Mouse (Mus musculus): Measurements from ENCODE around the gene Gramd1b. TPM values are rescaled to one million over a fixed set of nuclear protein-coding genes. Genes with fewer than 3 reads are reported as not detected.

Gene Gramd1b
- total and polyA plus RNA-seq, 2 experiments from 2014 or later, result 16.7 to 57.2 TPM

- Histone ChIP-seq H3K36me3 (ENCODE audit: insufficient read depth, low read length) (peaks cover 88% of the 10 kb centered on the region), H3K27me3 (ENCODE audit: insufficient read depth, low read length) (no peaks in the 10 kb centered on the region), H3K27ac (no peak overlapping the region), H3K9ac (replicated peaks; ENCODE audit: low read length) (no peak overlapping the region), H3K4me1 (ENCODE audit: insufficient read depth, low read length) (no peaks in the 10 kb centered on the region), H3K4me2 (ENCODE audit: low read depth, low read length) (no peak overlapping the region), H3K4me3 (ENCODE audit: low read length) (no peak overlapping the region), H3K9me3 (ENCODE audit: low read length) (no peaks in the 10 kb centered on the region)
- ATAC-seq (no peak), DNase-seq (ENCODE audit: low spot score) (no peak)
- no peak for TF ChIP-seq CTCF (IDR thresholded peaks at IDR 0.05; ENCODE audit: low read depth)
- WGBS, result 89% methylated on average over 5 of the region's 5 CpGs
These were observed 229.7 kb downstream of the Gramd1b start for GRCm38 (mm10) chr9:40301475-40301874.

GRCm38 (mm10) chr9:40300018-40300989 lies 230.9 kb downstream of the Gramd1b start:
- no peaks in the 10 kb centered on the region for H3K27me3 ChIP-seq (ENCODE audit: insufficient read depth, low read length)
- ATAC-seq (no peak), DNase-seq (ENCODE audit: low spot score) (no peak)
- no peak overlapping the region for H3K27ac ChIP-seq
- TF ChIP-seq CTCF (IDR thresholded peaks at IDR 0.05; ENCODE audit: low read depth), result no peak
- no peaks in the 10 kb centered on the region for H3K9me3 ChIP-seq (ENCODE audit: low read length)
- H3K36me3 ChIP-seq (ENCODE audit: insufficient read depth, low read length), result peaks cover 82% of the 10 kb centered on the region
- H3K4me2 ChIP-seq (ENCODE audit: low read depth, low read length), result no peak overlapping the region
- H3K4me1 ChIP-seq (ENCODE audit: insufficient read depth, low read length), result no peaks in the 10 kb centered on the region
- H3K4me3 ChIP-seq (ENCODE audit: low read length), result no peak overlapping the region
- no peak overlapping the region for H3K9ac ChIP-seq (replicated peaks; ENCODE audit: low read length)
- WGBS, result 91% methylated on average over 15 of the region's 15 CpGs

GRCm38 (mm10) chr9:40299323-40299722 lies 231.9 kb downstream of the Gramd1b start:
- Histone ChIP-seq H3K36me3 (ENCODE audit: insufficient read depth, low read length) (peaks cover 72% of the 10 kb centered on the region), H3K27ac (no peak overlapping the region), H3K27me3 (ENCODE audit: insufficient read depth, low read length) (no peaks in the 10 kb centered on the region), H3K4me2 (ENCODE audit: low read depth, low read length) (no peak overlapping the region), H3K9ac (replicated peaks; ENCODE audit: low read length) (no peak overlapping the region), H3K9me3 (ENCODE audit: low read length) (no peaks in the 10 kb centered on the region), H3K4me3 (ENCODE audit: low read length) (no peak overlapping the region), H3K4me1 (ENCODE audit: insufficient read depth, low read length) (no peaks in the 10 kb centered on the region)
- DNase-seq (ENCODE audit: low spot score) (no peak), ATAC-seq (no peak)
- WGBS, result 96% methylated on average over 7 of the region's 7 CpGs
- TF ChIP-seq CTCF (IDR thresholded peaks at IDR 0.05; ENCODE audit: low read depth), result no peak

- H3K9me3 ChIP-seq (ENCODE audit: low read length), result no peaks in the 10 kb centered on the region
- TF ChIP-seq CTCF (IDR thresholded peaks at IDR 0.05; ENCODE audit: low read depth), result no peak
These were observed 233.2 kb downstream of the Gramd1b start for GRCm38 (mm10) chr9:40297969-40298368.

GRCm38 (mm10) chr9:40296251-40296650 lies 234.9 kb downstream of the Gramd1b start:
- Histone ChIP-seq H3K4me2 (ENCODE audit: low read depth, low read length) (no peak overlapping the region), H3K4me1 (ENCODE audit: insufficient read depth, low read length) (no peaks in the 10 kb centered on the region), H3K9ac (replicated peaks; ENCODE audit: low read length) (no peak overlapping the region), H3K9me3 (ENCODE audit: low read length) (no peaks in the 10 kb centered on the region), H3K27me3 (ENCODE audit: insufficient read depth, low read length) (no peaks in the 10 kb centered on the region), H3K36me3 (ENCODE audit: insufficient read depth, low read length) (peaks cover 53% of the 10 kb centered on the region), H3K4me3 (ENCODE audit: low read length) (no peak overlapping the region), H3K27ac (no peak overlapping the region)
- ATAC-seq, result no peak
- 92% methylated on average over 5 of the region's 5 CpGs for WGBS
- peak; percentile 30 for DNase-seq (ENCODE audit: low spot score)
- no peak for TF ChIP-seq CTCF (IDR thresholded peaks at IDR 0.05; ENCODE audit: low read depth)

More at GRCm38 (mm10) chr9:40297969-40298368, 233.2 kb downstream of the Gramd1b start:
- DNase-seq (ENCODE audit: low spot score), result no peak
- no peak overlapping the region for H3K4me2 ChIP-seq (ENCODE audit: low read depth, low read length)
- H3K36me3 ChIP-seq (ENCODE audit: insufficient read depth, low read length), result peaks cover 68% of the 10 kb centered on the region
- H3K9ac ChIP-seq (replicated peaks; ENCODE audit: low read length), result no peak overlapping the region
- 94% methylated on average over 9 of the region's 9 CpGs for WGBS
- no peak overlapping the region for H3K4me3 ChIP-seq (ENCODE audit: low read length)
- H3K4me1 ChIP-seq (ENCODE audit: insufficient read depth, low read length), result no peaks in the 10 kb centered on the region
- H3K27ac ChIP-seq, result no peak overlapping the region
- no peak for ATAC-seq
- H3K27me3 ChIP-seq (ENCODE audit: insufficient read depth, low read length), result no peaks in the 10 kb centered on the region

GRCm38 (mm10) chr9:40294866-40295265 lies 236.3 kb downstream of the Gramd1b start:
- 92% methylated on average over 1 of the region's 1 CpGs for WGBS
- Histone ChIP-seq H3K36me3 (ENCODE audit: insufficient read depth, low read length) (peaks cover 48% of the 10 kb centered on the region), H3K27ac (no peak overlapping the region), H3K4me2 (ENCODE audit: low read depth, low read length) (no peak overlapping the region), H3K9me3 (ENCODE audit: low read length) (no peaks in the 10 kb centered on the region), H3K4me3 (ENCODE audit: low read length) (no peak overlapping the region), H3K4me1 (ENCODE audit: insufficient read depth, low read length) (no peaks in the 10 kb centered on the region), H3K27me3 (ENCODE audit: insufficient read depth, low read length) (no peaks in the 10 kb centered on the region), H3K9ac (replicated peaks; ENCODE audit: low read length) (no peak overlapping the region)
- no peak for DNase-seq (ENCODE audit: low spot score)
- TF ChIP-seq CTCF (IDR thresholded peaks at IDR 0.05; ENCODE audit: low read depth), result no peak
- ATAC-seq, result no peak

GRCm38 (mm10) chr9:40294210-40294609 lies 237.0 kb downstream of the Gramd1b start:
- 88% methylated on average over 5 of the region's 5 CpGs for WGBS
- H3K36me3 ChIP-seq (ENCODE audit: insufficient read depth, low read length), result peaks cover 47% of the 10 kb centered on the region
- DNase-seq (ENCODE audit: low spot score), result no peak
- H3K9ac ChIP-seq (replicated peaks; ENCODE audit: low read length), result no peak overlapping the region
- H3K4me2 ChIP-seq (ENCODE audit: low read depth, low read length), result no peak overlapping the region
- no peaks in the 10 kb centered on the region for H3K4me1 ChIP-seq (ENCODE audit: insufficient read depth, low read length)
- H3K9me3 ChIP-seq (ENCODE audit: low read length), result no peaks in the 10 kb centered on the region
- H3K4me3 ChIP-seq (ENCODE audit: low read length), result no peak overlapping the region
- ATAC-seq, result no peak
- H3K27me3 ChIP-seq (ENCODE audit: insufficient read depth, low read length), result no peaks in the 10 kb centered on the region
- TF ChIP-seq CTCF (IDR thresholded peaks at IDR 0.05; ENCODE audit: low read depth), result no peak
- H3K27ac ChIP-seq, result no peak overlapping the region
